Mouse (Mus musculus): ENCODE results near the gene Unc13b. TPM values are rescaled to one million over a fixed set of nuclear protein-coding genes. Genes with fewer than 3 reads are reported as not detected.
A peak's percentile ranks its signal among the peaks of the same experiment; 100 is the strongest.

Gene Unc13b
- polyA plus RNA-seq, 1 experiment, result 5.0 TPM

GRCm38 (mm10) chr4:43045285-43045658, 13.5 kb upstream of the Unc13b start:
- H3K4me3 ChIP-seq (ENCODE audit: insufficient read depth, low read depth, low read length), result peak overlapping the region; percentile 63
- no peak for DNase-seq
- 3% methylated on average over 13 of the region's 13 CpGs for WGBS
- peaks cover 3% of the 10 kb centered on the region for H3K4me1 ChIP-seq (ENCODE audit: control insufficient read depth, insufficient read depth, low read length)
- no peaks in the 10 kb centered on the region for H3K27me3 ChIP-seq (replicated peaks; ENCODE audit: control insufficient read depth, insufficient read depth, low read length)
- H3K27ac ChIP-seq (ENCODE audit: insufficient read depth, low read depth, low read length), result peak overlapping the region; percentile 85
- TF ChIP-seq POLR2A (IDR thresholded peaks at IDR 0.05; ENCODE audit: low read depth, low read length) (no peak), CTCF (conservative IDR thresholded peaks at IDR 0.05; ENCODE audit: insufficient read depth, insufficient read length, low read depth, low read length) (no peak)
- H3K36me3 ChIP-seq (ENCODE audit: control insufficient read depth, insufficient read depth, low read length), result no peaks in the 10 kb centered on the region

- WGBS, result under 1% methylated on average over 33 of the region's 33 CpGs
- H3K4me1 ChIP-seq (ENCODE audit: control insufficient read depth, insufficient read depth, low read length), result peaks cover 3% of the 10 kb centered on the region
- no peak for TF ChIP-seq POLR2A (IDR thresholded peaks at IDR 0.05; ENCODE audit: low read depth, low read length)
- H3K4me3 ChIP-seq (ENCODE audit: insufficient read depth, low read depth, low read length), result peak within 1 kb of the TSS; percentile 74
- H3K27me3 ChIP-seq (replicated peaks; ENCODE audit: control insufficient read depth, insufficient read depth, low read length), result no peaks in the 10 kb centered on the region
- peak within 1 kb of the TSS; percentile 85 for H3K27ac ChIP-seq (ENCODE audit: insufficient read depth, low read depth, low read length)
- DNase-seq, result peak; percentile 100
- H3K36me3 ChIP-seq (ENCODE audit: control insufficient read depth, insufficient read depth, low read length), result no peaks in the 10 kb centered on the region
Measured at GRCm38 (mm10) chr4:43045659-43046302, 13.0 kb upstream of the Unc13b start, which contains the start of gene Fam214b. TSS of gene Fam214b (minus strand) at chr4:43046220.

DNA sequence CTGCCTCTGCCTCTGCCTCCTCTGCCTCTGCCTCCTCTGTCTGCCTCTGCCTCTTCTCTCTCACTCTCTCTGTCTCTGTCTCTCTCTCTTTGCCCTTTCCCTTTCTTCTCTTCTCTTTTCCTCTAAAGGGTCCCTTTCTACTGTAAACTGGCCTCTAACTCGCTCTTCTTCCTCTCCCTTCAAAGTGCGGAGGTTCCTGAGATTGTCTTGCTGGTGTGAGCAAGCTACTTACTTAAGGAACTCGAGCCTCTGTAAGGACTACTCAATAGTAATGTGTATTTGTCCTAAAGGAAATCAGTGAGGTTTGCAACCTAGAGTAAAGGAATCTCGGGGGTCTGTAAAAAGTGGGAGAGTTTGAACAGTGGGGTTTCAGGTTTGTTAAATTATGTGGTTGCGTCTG, 12.1 kb upstream of the Unc13b start:
- no peaks in the 10 kb centered on the region for H3K27me3 ChIP-seq (replicated peaks; ENCODE audit: control insufficient read depth, insufficient read depth, low read length)
- H3K27ac ChIP-seq (ENCODE audit: insufficient read depth, low read depth, low read length), result 0 out of 2 replicates have a peak overlapping the region, but pooled peaks have one; percentile 29
- no peak for TF ChIP-seq POLR2A (IDR thresholded peaks at IDR 0.05; ENCODE audit: low read depth, low read length)
- TF ChIP-seq CTCF (conservative IDR thresholded peaks at IDR 0.05; ENCODE audit: insufficient read depth, insufficient read length, low read depth, low read length), result no peak
- no peak for DNase-seq
- peaks cover 3% of the 10 kb centered on the region for H3K4me1 ChIP-seq (ENCODE audit: control insufficient read depth, insufficient read depth, low read length)
- H3K4me3 ChIP-seq (ENCODE audit: insufficient read depth, low read depth, low read length), result no peak overlapping the region
- no peaks in the 10 kb centered on the region for H3K36me3 ChIP-seq (ENCODE audit: control insufficient read depth, insufficient read depth, low read length)
- WGBS, result 49% methylated on average over 5 of the region's 5 CpGs

DNA sequence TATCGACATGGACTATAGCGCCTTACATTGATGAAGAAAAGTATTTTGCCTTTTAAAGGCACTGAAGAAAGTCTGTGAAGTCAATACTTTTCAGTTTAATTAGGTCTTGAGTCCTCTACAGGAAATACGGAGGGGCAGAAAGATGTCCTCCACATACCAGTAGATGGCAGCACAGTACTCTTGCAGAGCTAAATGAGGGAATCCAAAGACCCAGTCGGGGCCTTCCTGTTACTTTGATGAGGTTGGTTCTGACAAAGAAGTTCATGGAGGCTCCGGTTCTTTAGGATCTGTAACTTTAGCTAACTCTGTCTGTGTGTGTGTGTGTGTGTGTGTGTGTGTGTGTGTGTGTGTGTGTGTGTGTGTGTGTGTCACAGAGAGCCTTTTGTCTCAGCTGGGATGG, 11.5 kb upstream of the Unc13b start:
- no peaks in the 10 kb centered on the region for H3K36me3 ChIP-seq (ENCODE audit: control insufficient read depth, insufficient read depth, low read length)
- no peak overlapping the region for H3K4me3 ChIP-seq (ENCODE audit: insufficient read depth, low read depth, low read length)
- peak; percentile 91 for DNase-seq
- WGBS, result 7% methylated on average over 5 of the region's 5 CpGs
- no peak overlapping the region for H3K27ac ChIP-seq (ENCODE audit: insufficient read depth, low read depth, low read length)
- TF ChIP-seq POLR2A (IDR thresholded peaks at IDR 0.05; ENCODE audit: low read depth, low read length) (no peak), CTCF (conservative IDR thresholded peaks at IDR 0.05; ENCODE audit: insufficient read depth, insufficient read length, low read depth, low read length) (peak; percentile 60)
- H3K4me1 ChIP-seq (ENCODE audit: control insufficient read depth, insufficient read depth, low read length), result peaks cover 3% of the 10 kb centered on the region
- no peaks in the 10 kb centered on the region for H3K27me3 ChIP-seq (replicated peaks; ENCODE audit: control insufficient read depth, insufficient read depth, low read length)

DNA sequence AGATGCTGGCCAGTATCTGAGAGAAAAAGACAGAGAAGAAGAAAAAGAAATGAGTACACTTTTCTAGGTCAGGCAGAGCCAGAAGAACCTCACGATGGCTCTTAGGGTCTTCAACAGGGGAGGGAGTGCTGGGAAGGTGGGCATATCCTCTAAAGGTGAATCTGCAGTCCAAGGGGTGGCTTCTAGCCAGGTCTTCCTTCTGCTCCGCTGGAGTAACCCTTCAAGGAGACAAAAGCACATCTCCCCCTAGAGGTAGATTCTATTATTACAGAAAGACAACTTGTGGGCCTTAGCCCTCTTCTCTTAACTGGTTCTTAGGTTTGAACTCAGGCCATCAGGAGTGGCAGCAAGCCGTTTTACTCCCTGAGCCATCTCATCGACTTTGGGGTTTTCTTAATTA, 6.1 kb upstream of the Unc13b start:
- no peak overlapping the region for H3K4me3 ChIP-seq (ENCODE audit: insufficient read depth, low read depth, low read length)
- H3K27ac ChIP-seq (ENCODE audit: insufficient read depth, low read depth, low read length), result no peak overlapping the region
- DNase-seq, result peak; percentile 78
- no peaks in the 10 kb centered on the region for H3K27me3 ChIP-seq (replicated peaks; ENCODE audit: control insufficient read depth, insufficient read depth, low read length)
- 5% methylated on average over 4 of the region's 4 CpGs for WGBS
- H3K4me1 ChIP-seq (ENCODE audit: control insufficient read depth, insufficient read depth, low read length), result no peaks in the 10 kb centered on the region
- H3K36me3 ChIP-seq (ENCODE audit: control insufficient read depth, insufficient read depth, low read length), result no peaks in the 10 kb centered on the region
- TF ChIP-seq POLR2A (IDR thresholded peaks at IDR 0.05; ENCODE audit: low read depth, low read length), result no peak
- peak; percentile 53 for TF ChIP-seq CTCF (conservative IDR thresholded peaks at IDR 0.05; ENCODE audit: insufficient read depth, insufficient read length, low read depth, low read length)

GRCm38 (mm10) chr4:43057654-43058053, 1.1 kb upstream of the Unc13b start:
- H3K4me3 ChIP-seq (ENCODE audit: insufficient read depth, low read depth, low read length), result no peak overlapping the region
- 84% methylated on average over 5 of the region's 5 CpGs for WGBS

DNA sequence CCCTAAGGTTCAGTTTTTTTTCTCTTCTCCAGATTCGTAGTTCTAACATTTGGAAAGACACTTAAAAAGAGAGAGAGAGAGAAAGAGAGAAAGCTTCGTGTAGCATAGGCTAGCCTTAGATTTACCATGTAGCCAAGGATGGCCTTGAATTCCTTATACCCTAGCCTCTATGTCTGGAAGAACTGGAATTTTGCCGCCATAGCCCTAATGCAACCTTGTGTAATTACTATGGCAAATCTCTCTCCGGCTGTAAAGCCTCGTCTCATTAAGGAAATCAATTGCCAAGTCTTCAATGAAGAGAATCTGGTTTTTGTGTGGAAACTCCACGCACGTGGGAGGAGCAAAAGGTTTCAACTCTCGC, 381 bp upstream of the Unc13b start:
- WGBS, result 20% methylated on average over 8 of the region's 8 CpGs
- Histone ChIP-seq H3K27ac (ENCODE audit: insufficient read depth, low read depth, low read length) (no peak overlapping the region), H3K27me3 (replicated peaks; ENCODE audit: control insufficient read depth, insufficient read depth, low read length) (no peaks in the 10 kb centered on the region), H3K4me1 (ENCODE audit: control insufficient read depth, insufficient read depth, low read length) (peaks cover 9% of the 10 kb centered on the region; the same call in 1 of the 2 replicates), H3K36me3 (ENCODE audit: control insufficient read depth, insufficient read depth, low read length) (no peaks in the 10 kb centered on the region), H3K4me3 (ENCODE audit: insufficient read depth, low read depth, low read length) (peak overlapping the region; percentile 31; the same call in 1 of the 2 replicates)
- DNase-seq, result no peak
- TF ChIP-seq POLR2A (IDR thresholded peaks at IDR 0.05; ENCODE audit: low read depth, low read length) (no peak), CTCF (conservative IDR thresholded peaks at IDR 0.05; ENCODE audit: insufficient read depth, insufficient read length, low read depth, low read length) (no peak)

More at GRCm38 (mm10) chr4:43057654-43058053, 1.1 kb upstream of the Unc13b start:
- Histone ChIP-seq H3K36me3 (ENCODE audit: control insufficient read depth, insufficient read depth, low read length) (no peaks in the 10 kb centered on the region), H3K27me3 (replicated peaks; ENCODE audit: control insufficient read depth, insufficient read depth, low read length) (no peaks in the 10 kb centered on the region), H3K4me1 (ENCODE audit: control insufficient read depth, insufficient read depth, low read length) (peaks cover 9% of the 10 kb centered on the region; the same call in 1 of the 2 replicates), H3K27ac (ENCODE audit: insufficient read depth, low read depth, low read length) (no peak overlapping the region)
- no peak for DNase-seq
- no peak for TF ChIP-seq CTCF (conservative IDR thresholded peaks at IDR 0.05; ENCODE audit: insufficient read depth, insufficient read length, low read depth, low read length)
- no peak for TF ChIP-seq POLR2A (IDR thresholded peaks at IDR 0.05; ENCODE audit: low read depth, low read length)
